Comparison of ENCODE assay signal across 8 mouse cellular contexts in genomic region chr8:104341106-104341561, GRCm38 (mm10). TPM values are rescaled to one million over a fixed set of nuclear protein-coding genes. Genes with fewer than 3 reads are reported as not detected.
DNase-seq lines count a peak whose midpoint lies in the region; ATAC-seq and TF ChIP-seq lines count a peak whose summit lies in the region.

No protein-coding gene starts in this region.

- H3K27me3 ChIP-seq in heart, adult 2 months (ENCODE audit: control insufficient read depth, insufficient read depth, low read length), result no peaks in the 10 kb centered on the region
- no peaks in the 10 kb centered on the region for H3K27me3 ChIP-seq in kidney, adult 2 months (replicated peaks; ENCODE audit: control insufficient read depth, insufficient read depth, low read length)
- H3K27me3 ChIP-seq in liver, embryonic 14.5 days (ENCODE audit: control insufficient read depth, insufficient read depth, low read length), result peaks cover 2% of the 10 kb centered on the region; the same call in 1 of the 2 replicates
- no peaks in the 10 kb centered on the region for H3K27me3 ChIP-seq in myocyte (ENCODE audit: control insufficient read depth, insufficient read depth, insufficient read length)

- peak overlapping the region; percentile 77 for H3K4me3 ChIP-seq in heart, adult 2 months
- H3K4me3 ChIP-seq in kidney, adult 2 months (ENCODE audit: insufficient read depth, low read depth, low read length), result peak overlapping the region; percentile 47
- peak overlapping the region; percentile 50 to 61 for H3K4me3 ChIP-seq in liver, embryonic 14.5 days (ENCODE audit: insufficient read depth in 1 of 2, low read depth in 2 of 2, low read length in 2 of 2)
- peak overlapping the region; percentile 68 for H3K4me3 ChIP-seq in myocyte

- peak overlapping the region; percentile 73 for H3K4me2 ChIP-seq in liver, embryonic 14.5 days (ENCODE audit: low read depth)
- peak overlapping the region; percentile 73 for H3K4me2 ChIP-seq in myocyte (ENCODE audit: low read depth)

- H3K79me2 ChIP-seq in heart, adult 2 months (replicated peaks; ENCODE audit: control insufficient read depth, insufficient read depth, low read length), result no peaks in the 10 kb centered on the region
- H3K79me2 ChIP-seq in myocyte (ENCODE audit: control insufficient read depth, insufficient read depth), result no peaks in the 10 kb centered on the region

- peak; percentile 69; the same call in 1 of the 2 replicates for TF ChIP-seq EP300 in heart, adult 2 months (IDR thresholded peaks at IDR 0.05; ENCODE audit: insufficient read depth, low read depth, low read length)
- no peak for TF ChIP-seq EP300 in liver, embryonic 14.5 days (IDR thresholded peaks at IDR 0.05; ENCODE audit: low read depth)

- 5% methylated on average over 24 of the region's 24 CpGs for WGBS in heart, adult 2 months
- WGBS in kidney, adult 2 months, result 5% methylated on average over 24 of the region's 24 CpGs
- WGBS in liver, embryonic 14.5 days (ENCODE audit: insufficient replicate concordance), result 1% methylated on average over 24 of the region's 24 CpGs

- H3K9me3 ChIP-seq in liver, embryonic 14.5 days (ENCODE audit: control insufficient read depth, low read length), result no peaks in the 10 kb centered on the region

- H3ac ChIP-seq in myocyte (ENCODE audit: control insufficient read depth, insufficient read length), result peak overlapping the region; percentile 28

- peak overlapping the region; percentile 76 for H3K9ac ChIP-seq in heart, adult 2 months (ENCODE audit: low read depth, low read length)
- peak overlapping the region; percentile 52 for H3K9ac ChIP-seq in liver, embryonic 14.5 days (replicated peaks)

- TF ChIP-seq POLR2A in heart, adult 2 months (IDR thresholded peaks at IDR 0.05; ENCODE audit: insufficient read depth, low read depth, low read length), result peak; percentile 69
- TF ChIP-seq POLR2A in kidney, adult 2 months (IDR thresholded peaks at IDR 0.05; ENCODE audit: low read depth, low read length), result no peak
- peak; percentile 77 for TF ChIP-seq POLR2A in myocyte (IDR thresholded peaks at IDR 0.05; ENCODE audit: insufficient read length, low read depth)

- peaks cover 2% of the 10 kb centered on the region; the same call in 1 of the 2 replicates for H3K4me1 ChIP-seq in heart, adult 2 months (ENCODE audit: control insufficient read depth, insufficient read depth, low read length)
- no peaks in the 10 kb centered on the region for H3K4me1 ChIP-seq in kidney, adult 2 months (ENCODE audit: control insufficient read depth, insufficient read depth, low read length)
- H3K4me1 ChIP-seq in liver, embryonic 14.5 days (replicated peaks; ENCODE audit: control insufficient read depth in 2 of 2, insufficient read depth in 2 of 2, low read length in 1 of 2), result 0 out of 4 replicates have a peak, but pooled peaks cover 0 to 2% of the 10 kb centered on the region in 2 experiments

- H3K36me3 ChIP-seq in heart, adult 2 months (ENCODE audit: control insufficient read depth, insufficient read depth, low read length), result no peaks in the 10 kb centered on the region
- H3K36me3 ChIP-seq in kidney, adult 2 months (ENCODE audit: control insufficient read depth, insufficient read depth, low read length), result no peaks in the 10 kb centered on the region
- no peaks in the 10 kb centered on the region for H3K36me3 ChIP-seq in liver, embryonic 14.5 days (replicated peaks; ENCODE audit: control insufficient read depth, insufficient read depth, low read depth)
- no peaks in the 10 kb centered on the region for H3K36me3 ChIP-seq in myocyte (ENCODE audit: control insufficient read depth, insufficient read depth)

- DNase-seq in right cerebral cortex, adult 2 months (ENCODE audit: low spot score in 2 of 2), result peak; percentile 17 to 19
- no peak for DNase-seq in right cerebral cortex, adult 18-20 months
- peak; percentile 82 for DNase-seq in embryo, embryonic 10 days (ENCODE audit: low spot score)
- DNase-seq in heart, adult 2 months, result peak; percentile 82 to 84
- DNase-seq in kidney, adult 2 months, result peak; percentile 77
- peak in 1 of 3 experiments; percentile 28 for DNase-seq in liver, embryonic 14.5 days (ENCODE audit: low read depth in 3 of 3, low spot score in 3 of 3)
- DNase-seq in yolk sac, embryonic 10.5 days (ENCODE audit: low spot score), result peak; percentile 68

- H3K27ac ChIP-seq in heart, adult 2 months, result peak overlapping the region; percentile 97
- H3K27ac ChIP-seq in kidney, adult 2 months (ENCODE audit: insufficient read depth, low read depth, low read length), result peak overlapping the region; percentile 76
- H3K27ac ChIP-seq in liver, embryonic 14.5 days, result no peak overlapping the region

- no peak for TF ChIP-seq CTCF in heart, adult 2 months (IDR thresholded peaks at IDR 0.05)
- no peak for TF ChIP-seq CTCF in kidney, adult 2 months (conservative IDR thresholded peaks at IDR 0.05; ENCODE audit: insufficient read depth, insufficient read length, low read depth, low read length)
- no peak for TF ChIP-seq CTCF in liver, embryonic 14.5 days (IDR thresholded peaks at IDR 0.05; ENCODE audit: low read depth)

- intact Hi-C loops in heart, adult 2 months (cut with DNase I), result loop anchor here (1.0 to 5.0 kb wide), 3 partner anchors 93 to 194 kb away; partner anchors contain the start of genes Car7, Nae1 and Tk2

- peak; percentile 49 for ATAC-seq in liver, embryonic 14.5 days (ENCODE audit: insufficient read depth)

TF ChIP-seq in myocyte, 11 proteins besides CTCF, POLR2A, EP300 and RAD21:
- TF ChIP-seq MYOD1 (IDR thresholded peaks at IDR 0.05; ENCODE audit: control insufficient read depth in 1 of 3, insufficient read length in 2 of 3, low read depth in 2 of 3), result no peak
- no peak for TF ChIP-seq REST (IDR thresholded peaks at IDR 0.05; ENCODE audit: insufficient read depth, insufficient read length)
- TF ChIP-seq E2F4 (IDR thresholded peaks at IDR 0.05; ENCODE audit: insufficient read depth), result no peak
- TF ChIP-seq POLR2AphosphoS2 (IDR thresholded peaks at IDR 0.05; ENCODE audit: insufficient read length, low read depth), result peak; percentile 83
- peak; percentile 87 for TF ChIP-seq USF1 (IDR thresholded peaks at IDR 0.05; ENCODE audit: low read depth)

RNA-seq across cellular contexts. Expression of gene Cmtm3, which starts 1.9 kb away (rescaled TPM):
- total RNA-seq in heart, adult 2 months (2021), result 10 to 100 TPM; 10.5 to 16.4 TPM
- polyA plus RNA-seq in heart, adult 2 months (2012; rRNA removed), result 39.1 and 44.1 TPM in 2 replicates
- polyA plus RNA-seq in kidney, adult 2 months (2012; rRNA removed), result 53.3 and 60.4 TPM in 2 replicates
- polyA plus RNA-seq in liver, embryonic 14.5 days (2012; rRNA removed), result 14.0 and 14.3 TPM in 2 replicates
- polyA plus RNA-seq in liver, embryonic 14.5 days (2014; fragmentation: Nextera tagmentation; extraction: Ambion mirVana), result 14.1 and 14.6 TPM in 2 replicates
- polyA plus RNA-seq in myocyte (2012; fragmentation: generic; extraction: Trizol), result 28.6 TPM

RNA-seq across cellular contexts. Expression of gene Cmtm2b, which starts 19.1 kb away (rescaled TPM):
- not detected for total RNA-seq in heart, adult 2 months (2021)
- 0.12 and 0.20 TPM in 2 replicates for polyA plus RNA-seq in heart, adult 2 months (2012; rRNA removed)
- 0.18 TPM in 1 of 2 replicates, not detected in the other for polyA plus RNA-seq in kidney, adult 2 months (2012; rRNA removed)
- polyA plus RNA-seq in liver, embryonic 14.5 days (2012; rRNA removed), result not detected in 2 replicates
- polyA plus RNA-seq in liver, embryonic 14.5 days (2014; fragmentation: Nextera tagmentation; extraction: Ambion mirVana), result not detected in 2 replicates
- not detected for polyA plus RNA-seq in myocyte (2012; fragmentation: generic; extraction: Trizol)

RNA-seq across cellular contexts. Expression of gene Gm11020, which starts 19.8 kb away (rescaled TPM):
- not detected for total RNA-seq in heart, adult 2 months (2021)
- polyA plus RNA-seq in heart, adult 2 months (2012; rRNA removed), result not detected in 2 replicates
- polyA plus RNA-seq in kidney, adult 2 months (2012; rRNA removed), result not detected in 2 replicates
- not detected in 2 replicates for polyA plus RNA-seq in liver, embryonic 14.5 days (2012; rRNA removed)
- not detected in 2 replicates for polyA plus RNA-seq in liver, embryonic 14.5 days (2014; fragmentation: Nextera tagmentation; extraction: Ambion mirVana)
- polyA plus RNA-seq in myocyte (2012; fragmentation: generic; extraction: Trizol), result not detected

RNA-seq across cellular contexts. Expression of gene Cmtm1, which starts 31.2 kb away (rescaled TPM):
- not detected for total RNA-seq in heart, adult 2 months (2021)
- not detected in 2 replicates for polyA plus RNA-seq in heart, adult 2 months (2012; rRNA removed)
- polyA plus RNA-seq in kidney, adult 2 months (2012; rRNA removed), result not detected in 2 replicates
- polyA plus RNA-seq in liver, embryonic 14.5 days (2012; rRNA removed), result not detected in 2 replicates
- polyA plus RNA-seq in liver, embryonic 14.5 days (2014; fragmentation: Nextera tagmentation; extraction: Ambion mirVana), result not detected in 2 replicates
- polyA plus RNA-seq in myocyte (2012; fragmentation: generic; extraction: Trizol), result not detected

RNA-seq across cellular contexts. Expression of gene Gm45711, which starts 31.3 kb away (rescaled TPM):
- not detected for total RNA-seq in heart, adult 2 months (2021)
- polyA plus RNA-seq in heart, adult 2 months (2012; rRNA removed), result not detected in 2 replicates
- not detected in 2 replicates for polyA plus RNA-seq in kidney, adult 2 months (2012; rRNA removed)
- not detected in 2 replicates for polyA plus RNA-seq in liver, embryonic 14.5 days (2012; rRNA removed)
- not detected in 2 replicates for polyA plus RNA-seq in liver, embryonic 14.5 days (2014; fragmentation: Nextera tagmentation; extraction: Ambion mirVana)
- polyA plus RNA-seq in myocyte (2012; fragmentation: generic; extraction: Trizol), result not detected
